Mouse (Mus musculus): ENCODE results near the gene Zpr1. TPM values are rescaled to one million over a fixed set of nuclear protein-coding genes. Genes with fewer than 3 reads are reported as not detected.

Gene Zpr1
- polyA plus RNA-seq (2012; rRNA removed) = 15.9 and 18.5 TPM in 2 replicates

GRCm38 (mm10) chr9:46272677-46273454 lies at the start of gene Zpr1:
Zpr1 (plus strand) TSS chr9:46273064.

GRCm38 (mm10) chr9:46228491-46228890 lies 44.4 kb upstream of the Zpr1 start, which contains the start of gene Apoa1:
Apoa1 (plus strand) TSS chr9:46228580.

GRCm38 (mm10) chr9:46235596-46235648 lies 37.4 kb upstream of the Zpr1 start, which contains the start of gene Apoc3:
Apoc3 (minus strand) TSS chr9:46235636.

GRCm38 (mm10) chr9:46240526-46241153 lies 32.2 kb upstream of the Zpr1 start, which contains the start of gene Apoa4:
Apoa4 (plus strand) TSS chr9:46240696.

GRCm38 (mm10) chr9:46268343-46268873 lies 4.5 kb upstream of the Zpr1 start, which contains the start of gene Apoa5:
Apoa5 (plus strand) TSS chr9:46268633.

GRCm38 (mm10) chr9:46282631-46283436 lies 10.0 kb downstream of the Zpr1 start, which contains the start of gene Bud13:
Bud13 (plus strand) TSS chr9:46283008.

GRCm38 (mm10) chr9:46319886-46320285 lies 47.0 kb downstream of the Zpr1 start, which contains the start of gene 4931429L15Rik:
4931429L15Rik (minus strand) TSS chr9:46319986.

Other genes starting within 250 kb of the Zpr1 start
- 1,197 and 1,407 TPM in 2 replicates for gene Apoa1, start 44.5 kb upstream of the Zpr1 start, polyA plus RNA-seq (2012; rRNA removed)
- gene Apoc3, start 37.4 kb upstream of the Zpr1 start, polyA plus RNA-seq (2012; rRNA removed) = 1.7 and 2.7 TPM in 2 replicates
- gene Apoa4, start 32.4 kb upstream of the Zpr1 start, polyA plus RNA-seq (2012; rRNA removed) = 0.35 and 0.53 TPM in 2 replicates
- gene Apoa5, start 4.4 kb upstream of the Zpr1 start, polyA plus RNA-seq (2012; rRNA removed) = 0.46 and 0.53 TPM in 2 replicates
- 4.8 and 5.3 TPM in 2 replicates for gene Bud13, start 9.9 kb downstream of the Zpr1 start, polyA plus RNA-seq (2012; rRNA removed)
- gene 4931429L15Rik, start 46.9 kb downstream of the Zpr1 start, polyA plus RNA-seq (2012; rRNA removed) = not detected in 2 replicates